Mouse (Mus musculus): ENCODE data around the gene Kif22. TPM values are rescaled to one million over a fixed set of nuclear protein-coding genes. Genes with fewer than 3 reads are reported as not detected.
"Not testable (repeated sequence)": the region's sequence is repeated elsewhere in the genome, so short reads cannot be mapped to it uniquely, and the experiment has no call there.

Gene Kif22
- 145 and 150 TPM in 2 replicates for polyA plus RNA-seq (2015; fragmentation: Nextera tagmentation; extraction: Ambion mirVana)

GRCm38 (mm10) chr7:127041851-127042672 is at the start of gene Kif22:
TSS of gene Kif22 (minus strand) at chr7:127042471.
- Histone ChIP-seq H3K27me3 (ENCODE audit: insufficient read depth, low read length) (no peaks in the 10 kb centered on the region), H3K4me1 (ENCODE audit: insufficient read depth, low read length) (peaks cover 19% of the 10 kb centered on the region), H3K9ac (replicated peaks; ENCODE audit: low read length) (peak within 1 kb of the TSS; percentile 89), H3K9me3 (ENCODE audit: low read length) (no peaks in the 10 kb centered on the region), H3K36me3 (ENCODE audit: insufficient read depth, low read length) (peaks cover 14% of the 10 kb centered on the region), H3K4me3 (ENCODE audit: low read length) (peak within 1 kb of the TSS; percentile 91), H3K27ac (ENCODE audit: low read length) (peak within 1 kb of the TSS; percentile 80), H3K4me2 (replicated peaks; ENCODE audit: low read depth, low read length) (peak within 1 kb of the TSS; percentile 78)
- under 1% methylated on average over 53 of the region's 53 CpGs for WGBS
- ATAC-seq (ENCODE audit: low FRiP score, low TSS enrichment): peak; percentile 91

- H3K36me3 ChIP-seq (ENCODE audit: insufficient read depth, low read length): no peaks in the 10 kb centered on the region
- WGBS: 58% methylated on average over 16 of the region's 16 CpGs
- H3K9me3 ChIP-seq (ENCODE audit: low read length): no peaks in the 10 kb centered on the region
- H3K4me2 ChIP-seq (replicated peaks; ENCODE audit: low read depth, low read length): peak within 1 kb of the TSS; percentile 40
- no peaks in the 10 kb centered on the region for H3K27me3 ChIP-seq (ENCODE audit: insufficient read depth, low read length)
- peak; percentile 76 for ATAC-seq (ENCODE audit: low FRiP score, low TSS enrichment)
- H3K4me3 ChIP-seq (ENCODE audit: low read length): peak within 1 kb of the TSS; percentile 23
- H3K27ac ChIP-seq (ENCODE audit: low read length): peak within 1 kb of the TSS; percentile 70; the same call in 1 of the 2 replicates
- H3K9ac ChIP-seq (replicated peaks; ENCODE audit: low read length): peak within 1 kb of the TSS; percentile 36
- peaks cover 15% of the 10 kb centered on the region; the same call in 1 of the 2 replicates for H3K4me1 ChIP-seq (ENCODE audit: insufficient read depth, low read length)
Observed at GRCm38 (mm10) chr7:127091114-127091896, 49.0 kb upstream of the Kif22 start, which contains the start of gene AI467606. TSS of gene AI467606 (plus strand) at chr7:127091359.

- H3K27me3 ChIP-seq (ENCODE audit: insufficient read depth, low read length): no peaks in the 10 kb centered on the region
- ATAC-seq (ENCODE audit: low FRiP score, low TSS enrichment): 0 out of 2 replicates have a peak, but pooled peaks have one; percentile 17
- no peaks in the 10 kb centered on the region for H3K9me3 ChIP-seq (ENCODE audit: low read length)
- no peak overlapping the region for H3K4me2 ChIP-seq (replicated peaks; ENCODE audit: low read depth, low read length)
- H3K4me3 ChIP-seq (ENCODE audit: low read length): no peak overlapping the region
- H3K4me1 ChIP-seq (ENCODE audit: insufficient read depth, low read length): peaks cover 15% of the 10 kb centered on the region; the same call in 1 of the 2 replicates
- no peaks in the 10 kb centered on the region for H3K36me3 ChIP-seq (ENCODE audit: insufficient read depth, low read length)
- H3K9ac ChIP-seq (replicated peaks; ENCODE audit: low read length): no peak overlapping the region
- 83% methylated on average over 20 of the region's 20 CpGs for WGBS
- H3K27ac ChIP-seq (ENCODE audit: low read length): no peak overlapping the region
Observed at GRCm38 (mm10) chr7:127090154-127091113, 48.2 kb upstream of the Kif22 start.

GRCm38 (mm10) chr7:127088901-127089845 is 46.9 kb upstream of the Kif22 start:
- Histone ChIP-seq H3K4me3 (ENCODE audit: low read length) (peak overlapping the region; percentile 21; the same call in 1 of the 2 replicates), H3K9ac (replicated peaks; ENCODE audit: low read length) (peak overlapping the region; percentile 51)

GRCm38 (mm10) chr7:127088083-127088482 is 45.8 kb upstream of the Kif22 start:
- 85% methylated on average over 3 of the region's 3 CpGs for WGBS
- H3K27me3 ChIP-seq (ENCODE audit: insufficient read depth, low read length): no peaks in the 10 kb centered on the region
- H3K4me1 ChIP-seq (ENCODE audit: insufficient read depth, low read length): peaks cover 15% of the 10 kb centered on the region; the same call in 1 of the 2 replicates
- no peaks in the 10 kb centered on the region for H3K9me3 ChIP-seq (ENCODE audit: low read length)
- H3K36me3 ChIP-seq (ENCODE audit: insufficient read depth, low read length): no peaks in the 10 kb centered on the region
- no peak for ATAC-seq (ENCODE audit: low FRiP score, low TSS enrichment)
- no peak overlapping the region for H3K4me3 ChIP-seq (ENCODE audit: low read length)
- no peak overlapping the region for H3K27ac ChIP-seq (ENCODE audit: low read length)
- H3K9ac ChIP-seq (replicated peaks; ENCODE audit: low read length): no peak overlapping the region
- H3K4me2 ChIP-seq (replicated peaks; ENCODE audit: low read depth, low read length): no peak overlapping the region

More at GRCm38 (mm10) chr7:127088901-127089845, 46.9 kb upstream of the Kif22 start:
- H3K36me3 ChIP-seq (ENCODE audit: insufficient read depth, low read length): no peaks in the 10 kb centered on the region
- no peak overlapping the region for H3K27ac ChIP-seq (ENCODE audit: low read length)
- peak overlapping the region; percentile 44 for H3K4me2 ChIP-seq (replicated peaks; ENCODE audit: low read depth, low read length)
- ATAC-seq (ENCODE audit: low FRiP score, low TSS enrichment): no peak
- H3K27me3 ChIP-seq (ENCODE audit: insufficient read depth, low read length): no peaks in the 10 kb centered on the region
- H3K4me1 ChIP-seq (ENCODE audit: insufficient read depth, low read length): peaks cover 15% of the 10 kb centered on the region; the same call in 1 of the 2 replicates
- WGBS: 24% methylated on average over 27 of the region's 27 CpGs
- H3K9me3 ChIP-seq (ENCODE audit: low read length): no peaks in the 10 kb centered on the region

- H3K4me1 ChIP-seq (ENCODE audit: insufficient read depth, low read length): peaks cover 15% of the 10 kb centered on the region; the same call in 1 of the 2 replicates
- not testable (repeated sequence) for H3K9me3 ChIP-seq (ENCODE audit: low read length); H3K9ac ChIP-seq (replicated peaks; ENCODE audit: low read length); H3K4me2 ChIP-seq (replicated peaks; ENCODE audit: low read depth, low read length); ATAC-seq (ENCODE audit: low FRiP score, low TSS enrichment); H3K27me3 ChIP-seq (ENCODE audit: insufficient read depth, low read length); H3K27ac ChIP-seq (ENCODE audit: low read length); H3K4me3 ChIP-seq (ENCODE audit: low read length); H3K36me3 ChIP-seq (ENCODE audit: insufficient read depth, low read length)
- WGBS: 63% methylated on average over 6 of the region's 6 CpGs
Observed at GRCm38 (mm10) chr7:127087278-127088010, 45.2 kb upstream of the Kif22 start, which contains the start of gene Zg16. TSS of gene Zg16 (minus strand) at chr7:127087328.

GRCm38 (mm10) chr7:127085751-127086150 is 43.5 kb upstream of the Kif22 start:
- H3K9ac ChIP-seq (replicated peaks; ENCODE audit: low read length); H3K36me3 ChIP-seq (ENCODE audit: insufficient read depth, low read length); H3K4me2 ChIP-seq (replicated peaks; ENCODE audit: low read depth, low read length); H3K27me3 ChIP-seq (ENCODE audit: insufficient read depth, low read length); H3K4me1 ChIP-seq (ENCODE audit: insufficient read depth, low read length); ATAC-seq (ENCODE audit: low FRiP score, low TSS enrichment); H3K9me3 ChIP-seq (ENCODE audit: low read length); H3K4me3 ChIP-seq (ENCODE audit: low read length); H3K27ac ChIP-seq (ENCODE audit: low read length): not testable (repeated sequence)
- WGBS: 39% methylated on average over 6 of the region's 6 CpGs

- no peak for ATAC-seq (ENCODE audit: low FRiP score, low TSS enrichment)
- 82% methylated on average over 2 of the region's 2 CpGs for WGBS
- Histone ChIP-seq H3K4me2 (replicated peaks; ENCODE audit: low read depth, low read length) (no peak overlapping the region), H3K4me3 (ENCODE audit: low read length) (no peak overlapping the region), H3K27me3 (ENCODE audit: insufficient read depth, low read length) (no peaks in the 10 kb centered on the region), H3K27ac (ENCODE audit: low read length) (no peak overlapping the region), H3K36me3 (ENCODE audit: insufficient read depth, low read length) (no peaks in the 10 kb centered on the region), H3K9me3 (ENCODE audit: low read length) (no peaks in the 10 kb centered on the region), H3K9ac (replicated peaks; ENCODE audit: low read length) (no peak overlapping the region), H3K4me1 (ENCODE audit: insufficient read depth, low read length) (peaks cover 3% of the 10 kb centered on the region; the same call in 1 of the 2 replicates)
Observed at GRCm38 (mm10) chr7:127084794-127085193, 42.5 kb upstream of the Kif22 start.

All from kidney, embryonic 16.5 days (tissue).